Mouse (Mus musculus) C2C12 (cell line): Measurements from ENCODE around the gene Pcgf3. TPM values are rescaled to one million over a fixed set of nuclear protein-coding genes. Genes with fewer than 3 reads are reported as not detected.

Source experiments
- H3K27me3 ChIP-seq: one replicate; pipeline ENCODE4 v1.6.1; 2011; ENCODE audit not compliant: control insufficient read depth, insufficient read depth, insufficient read length
- H3K36me3 ChIP-seq: one replicate; pipeline ENCODE4 v1.6.1; 2011; ENCODE audit not compliant: control insufficient read depth, insufficient read depth
- H3K4me3 ChIP-seq: one replicate; pipeline ENCODE4 v1.5.1; 2011; ENCODE audit warnings: mild to moderate bottlenecking, control low read depth; ENCODE audit not compliant: poor library complexity, insufficient read depth, severe bottlenecking
- H3K79me2 ChIP-seq: one replicate; pipeline ENCODE4 v1.6.1; 2011; ENCODE audit not compliant: control insufficient read depth, insufficient read depth
- H3K79me3 ChIP-seq: one replicate; pipeline ENCODE4 v1.6.1; 2011; ENCODE audit warnings: low read depth, control low read depth
- H3ac ChIP-seq: one replicate; pipeline ENCODE3; 2011; ENCODE audit warnings: low read depth; ENCODE audit not compliant: control insufficient read depth, insufficient read length
- CEBPB ChIP-seq: IDR thresholded peaks from one replicate; pipeline ENCODE4 v1.6.1; 2011; ENCODE audit warnings: low read depth, mild to moderate bottlenecking, control low read depth, moderate library complexity
- CTCF ChIP-seq: IDR thresholded peaks from one replicate; pipeline ENCODE4 v1.5.1; 2011; ENCODE audit not compliant: control insufficient read depth, insufficient read depth, insufficient read length
- FOSL1 ChIP-seq: IDR thresholded peaks from one replicate; pipeline ENCODE4 v1.8.0; 2011; ENCODE audit warnings: mild to moderate bottlenecking, low read length; ENCODE audit not compliant: poor library complexity, insufficient read depth, severe bottlenecking
- MAX ChIP-seq: IDR thresholded peaks from one replicate; pipeline ENCODE4 v1.6.1; 2011; ENCODE audit warnings: mild to moderate bottlenecking, control low read depth
- MYOD1 ChIP-seq: IDR thresholded peaks from one replicate; pipeline ENCODE4 v1.6.1; 2011; ENCODE audit warnings: low read depth; ENCODE audit not compliant: control insufficient read depth, insufficient read length
- MYOG ChIP-seq: IDR thresholded peaks from one replicate; pipeline ENCODE4 v1.6.1; 2011; ENCODE audit not compliant: control insufficient read depth, insufficient read length; ENCODE audit errors: extremely low read depth
- USF1 ChIP-seq: IDR thresholded peaks from one replicate; pipeline ENCODE4 v1.6.1; 2011; ENCODE audit warnings: low read depth, mild to moderate bottlenecking, control low read depth, moderate library complexity
- polyA plus RNA-seq: library from polyadenylated mRNA; unstranded; fragments of >200 nt; fragmentation: generic; extraction: Trizol; gene quantifications from one replicate; pipeline ENCODE4 v1.2.1, GENCODE M21; 2012; ENCODE audit warnings: missing spikeins

The Pcgf3 gene
- polyA plus RNA-seq, 1 experiment = 14.4 TPM

DNA sequence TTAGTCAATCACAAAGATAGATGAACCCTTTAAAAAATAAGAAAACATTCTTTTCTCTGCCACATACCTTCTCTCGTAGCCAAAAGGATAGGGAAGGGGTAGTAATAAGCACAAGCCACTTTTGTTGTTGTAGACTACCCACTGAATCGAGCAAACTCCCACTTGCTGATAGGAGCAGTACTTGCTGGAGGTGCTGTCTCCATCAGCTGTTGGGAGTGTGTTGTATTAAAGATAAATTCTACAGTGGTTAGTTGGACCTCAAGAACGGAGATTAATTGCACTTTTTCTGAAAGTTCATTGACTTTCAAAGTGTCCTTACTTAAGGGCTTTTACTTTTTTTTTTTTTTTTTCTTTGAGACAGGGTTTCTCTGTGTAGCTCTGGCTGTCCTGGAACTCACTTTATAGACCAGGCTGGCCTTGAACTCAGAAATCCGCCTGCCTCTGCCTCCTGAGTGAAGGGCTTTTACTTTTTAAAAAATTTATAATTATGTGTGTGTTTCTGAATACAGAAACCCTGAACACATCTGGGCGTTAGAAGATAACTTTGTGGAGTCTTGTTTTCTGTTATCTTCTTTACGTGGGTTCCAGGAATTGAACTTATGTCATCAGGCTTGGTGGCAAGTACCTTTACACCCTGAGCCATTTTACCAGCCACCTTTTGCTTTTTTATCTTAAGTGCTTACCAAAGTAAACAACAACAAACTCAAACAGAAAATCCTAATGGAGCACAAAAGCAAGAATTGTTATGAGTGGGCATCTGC is 4.3 kb downstream of the Pcgf3 start:
- H3K4me3 ChIP-seq = no peak overlapping the region
- no peaks in the 10 kb centered on the region for H3K27me3 ChIP-seq
- peaks cover 85% of the 10 kb centered on the region for H3K79me3 ChIP-seq
- H3K79me2 ChIP-seq = peaks cover 92% of the 10 kb centered on the region
- TF ChIP-seq FOSL1 (no peak), CTCF (no peak), MYOD1 (no peak), CEBPB (no peak), MYOG (no peak), MAX (no peak), USF1 (no peak)
- peaks cover 6% of the 10 kb centered on the region for H3K36me3 ChIP-seq
- no peak overlapping the region for H3ac ChIP-seq

DNA sequence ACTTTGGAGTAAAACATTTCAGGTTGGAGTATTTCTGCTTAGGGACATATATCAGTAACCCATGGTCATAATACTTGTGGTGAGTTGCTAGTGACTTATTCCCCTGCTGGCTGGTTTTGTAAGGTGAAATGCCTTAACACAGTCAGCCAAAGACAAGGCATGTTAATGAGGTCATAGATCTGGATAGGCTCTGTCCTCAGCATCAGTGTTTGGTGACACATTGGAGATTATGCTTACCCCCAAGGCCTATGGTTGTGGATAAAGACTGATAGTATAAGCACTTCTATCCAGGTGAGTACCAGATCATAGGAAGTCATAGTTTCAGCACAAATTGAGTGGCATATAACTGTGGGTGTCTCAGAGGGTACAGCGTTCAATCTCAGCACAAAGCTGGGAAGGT is 5.6 kb downstream of the Pcgf3 start:
- Histone ChIP-seq H3K4me3 (no peak overlapping the region), H3ac (no peak overlapping the region), H3K36me3 (peaks cover 12% of the 10 kb centered on the region), H3K27me3 (no peaks in the 10 kb centered on the region), H3K79me2 (peaks cover 100% of the 10 kb centered on the region), H3K79me3 (peaks cover 95% of the 10 kb centered on the region)
- TF ChIP-seq MYOD1 (no peak), MAX (no peak), USF1 (no peak), FOSL1 (no peak), CTCF (no peak), MYOG (no peak), CEBPB (no peak)

DNA sequence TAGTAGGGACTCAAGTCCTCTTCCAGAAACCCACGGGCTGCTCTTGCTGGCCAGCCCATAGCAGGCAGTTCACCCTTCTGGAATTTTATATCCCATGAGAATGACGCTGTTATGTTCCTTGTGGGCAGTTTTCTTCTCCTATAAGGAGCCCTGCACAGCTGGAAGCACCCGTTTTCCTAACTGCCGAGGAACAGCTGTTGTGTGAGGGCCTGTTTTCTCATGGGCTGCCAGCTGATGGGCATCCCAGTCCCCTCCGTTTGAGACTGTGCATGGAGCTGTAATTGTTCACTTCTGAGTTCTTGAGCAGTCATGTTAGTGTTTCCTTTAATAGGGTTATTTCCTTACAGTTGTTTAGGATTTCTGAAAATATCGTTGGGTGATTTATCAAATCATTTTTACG is 8.6 kb downstream of the Pcgf3 start:
- no peak overlapping the region for H3ac ChIP-seq
- TF ChIP-seq MYOD1 = peak; percentile 45
- TF ChIP-seq CEBPB = no peak
- H3K27me3 ChIP-seq = no peaks in the 10 kb centered on the region
- peaks cover 80% of the 10 kb centered on the region for H3K79me2 ChIP-seq
- peaks cover 32% of the 10 kb centered on the region for H3K36me3 ChIP-seq
- no peak overlapping the region for H3K4me3 ChIP-seq
- peaks cover 70% of the 10 kb centered on the region for H3K79me3 ChIP-seq

DNA sequence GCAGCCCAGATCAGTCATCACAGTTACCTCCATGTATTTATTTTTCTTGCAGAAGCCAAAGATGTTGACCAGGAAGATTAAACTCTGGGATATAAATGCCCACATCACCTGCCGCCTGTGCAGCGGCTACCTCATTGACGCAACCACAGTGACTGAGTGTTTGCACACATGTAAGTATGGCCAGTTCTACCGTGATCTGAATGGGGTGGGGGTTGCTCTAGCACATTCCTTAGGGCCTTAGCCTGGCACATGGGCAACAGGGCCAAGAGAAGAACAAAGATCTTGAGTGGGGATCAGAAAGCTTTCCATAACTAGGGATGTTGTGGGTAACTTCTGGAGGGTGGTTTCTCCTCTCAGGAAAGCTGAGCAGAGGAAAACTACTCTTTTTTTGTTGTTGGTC is 12.7 kb downstream of the Pcgf3 start:
- TF ChIP-seq FOSL1 = no peak
- TF ChIP-seq MYOG = no peak
- TF ChIP-seq MAX = no peak
- TF ChIP-seq USF1 = no peak
- no peak for TF ChIP-seq MYOD1
- TF ChIP-seq CEBPB = no peak
- TF ChIP-seq CTCF = no peak
- no peak overlapping the region for H3ac ChIP-seq
- peaks cover 33% of the 10 kb centered on the region for H3K79me3 ChIP-seq
- peaks cover 65% of the 10 kb centered on the region for H3K36me3 ChIP-seq
- no peak overlapping the region for H3K4me3 ChIP-seq
- peaks cover 51% of the 10 kb centered on the region for H3K79me2 ChIP-seq
- no peaks in the 10 kb centered on the region for H3K27me3 ChIP-seq

DNA sequence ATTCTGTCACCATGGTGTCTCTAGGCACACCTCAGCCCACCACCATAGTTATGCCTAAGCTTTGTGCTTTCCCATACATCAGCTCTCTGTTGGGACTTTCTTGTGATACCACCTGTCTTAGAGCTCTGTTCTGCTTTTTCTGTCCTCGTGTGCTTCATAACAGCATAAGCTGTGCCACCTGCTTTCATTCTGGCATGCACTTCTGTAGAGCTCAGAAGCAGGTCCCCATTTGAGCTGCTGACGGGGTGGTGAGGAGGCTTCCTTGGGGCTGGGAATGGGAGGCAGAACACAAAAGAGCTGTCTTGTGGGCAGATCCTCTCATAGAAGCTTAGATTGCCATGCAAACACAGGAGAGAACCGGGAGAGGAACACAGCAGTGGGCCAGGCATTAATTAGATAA is 14.9 kb downstream of the Pcgf3 start:
- no peaks in the 10 kb centered on the region for H3K27me3 ChIP-seq
- H3K36me3 ChIP-seq = peaks cover 70% of the 10 kb centered on the region
- H3ac ChIP-seq = no peak overlapping the region
- peaks cover 25% of the 10 kb centered on the region for H3K79me3 ChIP-seq
- H3K79me2 ChIP-seq = peaks cover 41% of the 10 kb centered on the region
- no peak for TF ChIP-seq MYOG
- TF ChIP-seq MAX = no peak
- TF ChIP-seq CEBPB = no peak
- TF ChIP-seq MYOD1 = no peak
- no peak for TF ChIP-seq FOSL1
- TF ChIP-seq CTCF = no peak
- no peak for TF ChIP-seq USF1
- H3K4me3 ChIP-seq = no peak overlapping the region

DNA sequence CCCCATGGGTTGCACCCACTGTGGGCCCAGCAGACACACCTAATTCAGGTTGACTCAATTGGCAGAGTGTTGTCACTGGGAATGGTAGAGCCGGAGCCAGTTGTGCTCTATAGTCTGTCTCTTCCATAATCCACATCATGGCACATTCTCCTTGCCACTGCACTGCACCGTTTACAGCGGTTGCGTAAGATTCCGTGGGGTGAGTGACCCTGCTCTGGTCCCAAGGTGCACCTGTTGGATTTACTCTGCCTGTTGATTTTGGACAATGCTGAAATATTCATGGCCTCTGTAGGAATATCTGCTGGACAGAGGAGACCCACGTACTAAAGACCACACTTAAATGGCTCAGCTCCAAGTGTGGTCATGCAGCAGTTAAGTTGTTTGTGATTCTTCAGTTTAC is 22.0 kb downstream of the Pcgf3 start:
- Histone ChIP-seq H3ac (no peak overlapping the region), H3K4me3 (no peak overlapping the region), H3K36me3 (peaks cover 53% of the 10 kb centered on the region), H3K79me2 (peaks cover 56% of the 10 kb centered on the region), H3K27me3 (no peaks in the 10 kb centered on the region), H3K79me3 (peaks cover 29% of the 10 kb centered on the region)
- no peak for TF ChIP-seq USF1
- no peak for TF ChIP-seq CEBPB
- no peak for TF ChIP-seq MAX
- no peak for TF ChIP-seq MYOG
- TF ChIP-seq FOSL1 = no peak
- TF ChIP-seq CTCF = no peak
- TF ChIP-seq MYOD1 = no peak
